Mouse (Mus musculus) forebrain, embryonic 11.5 days (tissue): ENCODE results near the gene Cox10. TPM values are rescaled to one million over a fixed set of nuclear protein-coding genes. Genes with fewer than 3 reads are reported as not detected.
A peak's percentile ranks its signal among the peaks of the same experiment; 100 is the strongest.

ENCODE experiments used
- ATAC-seq: fragments of 200-750 bp; cut with Nextera tagmentation; replicated peaks from 2 replicates; pipeline ENCODE4 v1.8.0; 2017; ENCODE audit warnings: moderate TSS enrichment; ENCODE audit not compliant: low FRiP score
- DNase-seq: peaks from one replicate; pipeline ENCODE4 v3.0.0-alpha.2; 2017; ENCODE audit warnings: low spot score
- H3K27ac ChIP-seq: fragments of 300-500 bp; sonication (generic); 2 replicates; pipeline ENCODE4 v1.5.1; 2014; ENCODE audit warnings: low read depth, low read length
- H3K27me3 ChIP-seq: fragments of 300-500 bp; sonication (generic); 2 replicates; pipeline ENCODE4 v1.6.1; 2014; ENCODE audit warnings: mild to moderate bottlenecking, low read length, mixed read lengths; ENCODE audit not compliant: control insufficient read depth, insufficient read depth
- H3K36me3 ChIP-seq: fragments of 300-500 bp; sonication (generic); 2 replicates; pipeline ENCODE4 v1.6.1; 2014; ENCODE audit warnings: mild to moderate bottlenecking, low read length, moderate library complexity, mixed read lengths; ENCODE audit not compliant: control insufficient read depth, insufficient read depth
- H3K4me1 ChIP-seq: fragments of 300-500 bp; sonication (generic); replicated peaks from 2 replicates; pipeline ENCODE4 v1.6.1; 2014; ENCODE audit warnings: low read length, mixed read lengths; ENCODE audit not compliant: control insufficient read depth, insufficient read depth
- H3K4me2 ChIP-seq: fragments of 300-500 bp; sonication (generic); 2 replicates; pipeline ENCODE4 v1.6.1; 2014; ENCODE audit warnings: low read depth, mild to moderate bottlenecking, low read length, moderate library complexity, mixed read lengths; ENCODE audit not compliant: severe bottlenecking
- H3K4me3 ChIP-seq: fragments of 300-500 bp; sonication (generic); 2 replicates; pipeline ENCODE4 v1.5.1; 2014; ENCODE audit warnings: low read depth, low read length
- H3K9ac ChIP-seq: fragments of 300-500 bp; sonication (generic); 2 replicates; pipeline ENCODE4 v1.6.1; 2014; ENCODE audit warnings: low read length
- H3K9me3 ChIP-seq: fragments of 300-500 bp; sonication (generic); 2 replicates; pipeline ENCODE4 v1.6.1; 2016; ENCODE audit warnings: low read length, mixed read lengths; ENCODE audit not compliant: control insufficient read depth
- WGBS: fragments of 180-500 bp; shearing (Covaris S2); extraction: QIAGEN DNeasy Blood & Tissue Kit; methylation state at CpG from one replicate; pipeline ENCODE4 v1.1.7; 2014; 5-methylcytosine and 5-hydroxymethylcytosine counted together
- polyA plus RNA-seq: library from polyadenylated mRNA; unstranded; fragments of >200 nt; fragmentation: Nextera tagmentation; extraction: Ambion mirVana; gene quantifications from 2 replicates; pipeline ENCODE4 v1.2.1, GENCODE M21; 2014

The Cox10 gene
- polyA plus RNA-seq, 1 experiment from 2014 or later: 27.9 TPM

DNA sequence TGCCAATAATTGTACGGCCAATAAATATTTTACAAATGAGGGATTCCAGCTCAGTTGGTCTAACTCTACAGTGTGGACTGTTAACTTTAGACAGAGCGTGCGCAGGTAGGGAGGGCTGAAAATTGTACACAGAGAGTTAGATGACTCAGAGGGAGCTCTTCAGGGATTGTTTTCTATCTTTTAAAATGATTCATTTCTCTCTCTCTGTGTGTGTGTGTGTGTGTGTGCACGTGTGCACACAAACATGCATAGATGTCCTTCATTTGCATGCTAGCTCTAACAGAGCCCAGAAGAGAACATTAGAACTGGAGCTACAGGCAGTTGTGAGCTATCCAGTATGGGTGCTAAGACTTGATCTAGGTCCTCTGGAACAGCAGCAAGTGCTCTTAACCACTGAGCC is 17.0 kb downstream of the Cox10 start:
- no peak for ATAC-seq
- H3K4me2 ChIP-seq: no peak overlapping the region
- no peak overlapping the region for H3K27ac ChIP-seq
- no peak overlapping the region for H3K4me3 ChIP-seq
- H3K27me3 ChIP-seq: no peaks in the 10 kb centered on the region
- DNase-seq: no peak
- H3K9ac ChIP-seq: no peak overlapping the region
- no peaks in the 10 kb centered on the region for H3K4me1 ChIP-seq
- no peaks in the 10 kb centered on the region; the same call in 1 of the 2 replicates for H3K36me3 ChIP-seq
- WGBS: 96% methylated on average over 4 of the region's 4 CpGs
- no peaks in the 10 kb centered on the region for H3K9me3 ChIP-seq

GRCm38 (mm10) chr11:64059305-64059704 is 20.0 kb downstream of the Cox10 start:
- Histone ChIP-seq H3K4me3 (no peak overlapping the region), H3K27ac (no peak overlapping the region), H3K9me3 (no peaks in the 10 kb centered on the region), H3K9ac (no peak overlapping the region), H3K4me2 (no peak overlapping the region), H3K36me3 (no peaks in the 10 kb centered on the region; the same call in 1 of the 2 replicates), H3K4me1 (no peaks in the 10 kb centered on the region), H3K27me3 (peaks cover 1% of the 10 kb centered on the region; the same call in 1 of the 2 replicates)
- no peak for DNase-seq
- ATAC-seq: no peak
- 98% methylated on average over 2 of the region's 2 CpGs for WGBS

- H3K4me2 ChIP-seq: no peak overlapping the region
- H3K4me3 ChIP-seq: no peak overlapping the region
- H3K4me1 ChIP-seq: no peaks in the 10 kb centered on the region
- no peak overlapping the region for H3K27ac ChIP-seq
- H3K36me3 ChIP-seq: no peaks in the 10 kb centered on the region; the same call in 1 of the 2 replicates
- ATAC-seq (no peak), DNase-seq (no peak)
- WGBS: 97% methylated on average over 3 of the region's 3 CpGs
- no peaks in the 10 kb centered on the region for H3K9me3 ChIP-seq
- no peak overlapping the region for H3K9ac ChIP-seq
- peaks cover 2% of the 10 kb centered on the region; the same call in 1 of the 2 replicates for H3K27me3 ChIP-seq
These were observed 20.8 kb downstream of the Cox10 start for GRCm38 (mm10) chr11:64058474-64058873.

DNA sequence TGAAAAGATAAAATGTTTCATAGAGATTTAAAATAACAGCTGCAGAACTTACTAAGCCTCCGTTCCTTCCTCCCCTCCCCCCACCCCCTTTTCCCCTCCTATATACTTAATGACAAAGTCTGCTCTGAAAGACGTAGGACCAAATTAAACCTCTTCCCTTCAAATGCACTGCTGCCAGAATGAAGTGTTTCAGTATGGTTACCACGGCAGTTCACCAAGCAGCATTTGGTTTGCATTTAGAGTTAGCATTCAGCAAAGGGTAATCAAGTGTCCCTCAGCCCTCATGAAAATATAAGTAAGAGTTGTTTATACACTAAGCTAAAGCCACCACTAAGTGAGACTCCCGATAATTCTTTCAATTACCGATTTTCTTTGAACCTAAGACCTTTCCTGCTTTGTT is 25.9 kb downstream of the Cox10 start:
- no peaks in the 10 kb centered on the region for H3K36me3 ChIP-seq
- no peaks in the 10 kb centered on the region for H3K9me3 ChIP-seq
- peaks cover 8% of the 10 kb centered on the region; the same call in 1 of the 2 replicates for H3K4me1 ChIP-seq
- DNase-seq: no peak
- ATAC-seq: no peak
- peaks cover 4% of the 10 kb centered on the region; the same call in 1 of the 2 replicates for H3K27me3 ChIP-seq
- 72% methylated on average over 5 of the region's 5 CpGs for WGBS
- H3K9ac ChIP-seq: no peak overlapping the region
- no peak overlapping the region for H3K4me2 ChIP-seq
- no peak overlapping the region for H3K4me3 ChIP-seq
- no peak overlapping the region for H3K27ac ChIP-seq

DNA sequence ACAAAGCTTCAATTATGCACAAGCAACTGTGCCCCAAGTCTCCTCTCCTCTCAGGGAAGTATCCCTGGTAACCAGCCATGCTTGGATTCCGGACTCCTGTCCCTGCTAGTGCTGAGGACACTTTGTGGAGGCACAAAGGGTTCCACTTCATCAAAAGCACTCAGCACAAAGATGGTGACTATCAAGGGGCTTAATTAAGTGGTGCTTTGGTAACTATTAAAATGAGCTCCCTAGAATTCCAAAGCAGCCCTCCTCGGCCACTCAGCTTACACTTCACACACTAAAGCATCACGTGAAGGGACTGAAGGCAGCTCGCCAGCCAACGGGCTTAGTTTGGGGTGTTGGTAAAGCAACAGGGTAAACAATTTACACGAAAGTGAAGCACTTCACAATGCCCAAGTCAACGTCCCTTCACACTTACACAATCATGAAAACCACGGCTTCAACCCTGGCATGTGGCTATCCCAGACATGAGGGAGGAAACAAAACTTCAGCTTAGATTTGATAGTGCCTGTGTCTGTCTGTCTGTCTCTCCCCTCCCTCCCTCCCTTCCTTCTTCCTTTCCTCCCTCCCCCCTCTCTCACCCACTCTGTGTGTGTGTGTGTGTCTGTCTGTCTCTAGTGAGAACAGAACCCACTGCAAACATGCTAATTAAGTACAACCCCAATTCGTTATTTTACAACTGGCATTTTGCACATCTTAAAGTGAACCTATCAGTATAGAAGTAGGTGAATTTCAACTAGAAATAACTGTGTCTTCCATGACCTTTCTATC is 27.9 kb downstream of the Cox10 start:
- peak; percentile 93 for ATAC-seq
- H3K4me3 ChIP-seq: no peak overlapping the region
- H3K36me3 ChIP-seq: no peaks in the 10 kb centered on the region; the same call in 1 of the 2 replicates
- H3K4me1 ChIP-seq: peaks cover 8% of the 10 kb centered on the region; the same call in 1 of the 2 replicates
- peak overlapping the region; percentile 65; the same call in 1 of the 2 replicates for H3K27ac ChIP-seq
- WGBS: 20% methylated on average over 9 of the region's 9 CpGs
- peak overlapping the region; percentile 33; the same call in 1 of the 2 replicates for H3K4me2 ChIP-seq
- H3K27me3 ChIP-seq: peaks cover 4% of the 10 kb centered on the region; the same call in 1 of the 2 replicates
- H3K9me3 ChIP-seq: no peaks in the 10 kb centered on the region
- peak; percentile 81 for DNase-seq
- no peak overlapping the region for H3K9ac ChIP-seq

- Histone ChIP-seq H3K9me3 (no peaks in the 10 kb centered on the region), H3K4me2 (no peak overlapping the region), H3K9ac (no peak overlapping the region), H3K36me3 (no peaks in the 10 kb centered on the region; the same call in 1 of the 2 replicates), H3K27ac (no peak overlapping the region), H3K4me1 (peaks cover 8% of the 10 kb centered on the region; the same call in 1 of the 2 replicates), H3K4me3 (no peak overlapping the region), H3K27me3 (peaks cover 2% of the 10 kb centered on the region; the same call in 1 of the 2 replicates)
- WGBS: 92% methylated on average over 13 of the region's 13 CpGs
- DNase-seq: no peak
- ATAC-seq: no peak
These were observed 31.8 kb downstream of the Cox10 start for GRCm38 (mm10) chr11:64047432-64047831.

GRCm38 (mm10) chr11:64045041-64045440 is 34.2 kb downstream of the Cox10 start:
- Histone ChIP-seq H3K36me3 (no peaks in the 10 kb centered on the region; the same call in 1 of the 2 replicates), H3K4me1 (peaks cover 3% of the 10 kb centered on the region; the same call in 1 of the 2 replicates), H3K4me2 (no peak overlapping the region), H3K27me3 (peaks cover 2% of the 10 kb centered on the region; the same call in 1 of the 2 replicates), H3K9me3 (no peaks in the 10 kb centered on the region), H3K9ac (no peak overlapping the region), H3K27ac (no peak overlapping the region), H3K4me3 (no peak overlapping the region)
- DNase-seq (no peak), ATAC-seq (no peak)
- WGBS: 95% methylated on average over 4 of the region's 4 CpGs

GRCm38 (mm10) chr11:64044024-64044423 is 35.2 kb downstream of the Cox10 start:
- Histone ChIP-seq H3K36me3 (no peaks in the 10 kb centered on the region; the same call in 1 of the 2 replicates), H3K27me3 (peaks cover 2% of the 10 kb centered on the region; the same call in 1 of the 2 replicates), H3K4me1 (peaks cover 3% of the 10 kb centered on the region; the same call in 1 of the 2 replicates), H3K9me3 (no peaks in the 10 kb centered on the region), H3K27ac (no peak overlapping the region), H3K4me2 (no peak overlapping the region), H3K4me3 (no peak overlapping the region), H3K9ac (no peak overlapping the region)
- ATAC-seq (no peak), DNase-seq (no peak)
- 94% methylated on average over 3 of the region's 3 CpGs for WGBS
